Mouse (Mus musculus): ENCODE data around the gene Cpne2. TPM values are rescaled to one million over a fixed set of nuclear protein-coding genes. Genes with fewer than 3 reads are reported as not detected.

The Cpne2 gene
- polyA plus RNA-seq, 1 experiment from 2014 or later = 26.4 TPM

- WGBS = 47% methylated on average over 15 of the region's 15 CpGs
- peak; percentile 1 for ATAC-seq (ENCODE audit: low FRiP score, low read depth)
Observed at GRCm38 (mm10) chr8:94566446-94567158, 33.8 kb downstream of the Cpne2 start.

GRCm38 (mm10) chr8:94567159-94567849 is 34.5 kb downstream of the Cpne2 start:
- Histone ChIP-seq H3K4me1 (replicated peaks) (peaks cover 35% of the 10 kb centered on the region), H3K9ac (peak overlapping the region; percentile 18; the same call in 1 of the 2 replicates), H3K27me3 (no peaks in the 10 kb centered on the region), H3K27ac (replicated peaks) (peak overlapping the region; percentile 84), H3K4me3 (no peak overlapping the region), H3K4me2 (peak overlapping the region; percentile 8), H3K36me3 (no peaks in the 10 kb centered on the region), H3K9me3 (no peaks in the 10 kb centered on the region)
- WGBS = 28% methylated on average over 8 of the region's 8 CpGs
- peak; percentile 94 for ATAC-seq (ENCODE audit: low FRiP score, low read depth)

More at GRCm38 (mm10) chr8:94566446-94567158, 33.8 kb downstream of the Cpne2 start:
- H3K4me2 ChIP-seq = peak overlapping the region; percentile 8
- no peak overlapping the region for H3K4me3 ChIP-seq
- no peaks in the 10 kb centered on the region for H3K27me3 ChIP-seq
- peaks cover 37% of the 10 kb centered on the region for H3K4me1 ChIP-seq (replicated peaks)
- H3K36me3 ChIP-seq = no peaks in the 10 kb centered on the region
- H3K27ac ChIP-seq (replicated peaks) = peak overlapping the region; percentile 84
- H3K9me3 ChIP-seq = no peaks in the 10 kb centered on the region
- peak overlapping the region; percentile 18; the same call in 1 of the 2 replicates for H3K9ac ChIP-seq

- H3K9me3 ChIP-seq = no peaks in the 10 kb centered on the region
- H3K27me3 ChIP-seq = no peaks in the 10 kb centered on the region
- peak overlapping the region; percentile 84 for H3K27ac ChIP-seq (replicated peaks)
- no peaks in the 10 kb centered on the region for H3K36me3 ChIP-seq
- ATAC-seq (ENCODE audit: low FRiP score, low read depth) = no peak
- H3K4me3 ChIP-seq = no peak overlapping the region
- H3K4me1 ChIP-seq (replicated peaks) = peaks cover 35% of the 10 kb centered on the region
- no peak overlapping the region for H3K9ac ChIP-seq
- no peak overlapping the region for H3K4me2 ChIP-seq
- 88% methylated on average over 8 of the region's 8 CpGs for WGBS
Observed at GRCm38 (mm10) chr8:94568098-94568497, 35.3 kb downstream of the Cpne2 start.

GRCm38 (mm10) chr8:94569419-94569818 is 36.6 kb downstream of the Cpne2 start:
- Histone ChIP-seq H3K9me3 (no peaks in the 10 kb centered on the region), H3K27ac (replicated peaks) (no peak overlapping the region), H3K9ac (no peak overlapping the region), H3K4me2 (no peak overlapping the region), H3K4me3 (no peak overlapping the region), H3K4me1 (replicated peaks) (peaks cover 42% of the 10 kb centered on the region), H3K27me3 (no peaks in the 10 kb centered on the region), H3K36me3 (0 out of 2 replicates have a peak, but pooled peaks cover 6% of the 10 kb centered on the region)
- WGBS = 52% methylated on average over 1 of the region's 1 CpGs
- no peak for ATAC-seq (ENCODE audit: low FRiP score, low read depth)

- Histone ChIP-seq H3K27me3 (no peaks in the 10 kb centered on the region), H3K9ac (no peak overlapping the region), H3K9me3 (no peaks in the 10 kb centered on the region), H3K36me3 (peaks cover 25% of the 10 kb centered on the region), H3K27ac (replicated peaks) (no peak overlapping the region), H3K4me1 (replicated peaks) (peaks cover 32% of the 10 kb centered on the region), H3K4me3 (no peak overlapping the region), H3K4me2 (no peak overlapping the region)
- 73% methylated on average over 2 of the region's 2 CpGs for WGBS
- no peak for ATAC-seq (ENCODE audit: low FRiP score, low read depth)
Observed at GRCm38 (mm10) chr8:94571896-94572295, 39.1 kb downstream of the Cpne2 start.

- H3K27me3 ChIP-seq = no peaks in the 10 kb centered on the region
- peaks cover 45% of the 10 kb centered on the region for H3K36me3 ChIP-seq
- no peak overlapping the region for H3K9ac ChIP-seq
- peaks cover 19% of the 10 kb centered on the region for H3K4me1 ChIP-seq (replicated peaks)
- peak; percentile 77 for ATAC-seq (ENCODE audit: low FRiP score, low read depth)
- peak overlapping the region; percentile 79 for H3K27ac ChIP-seq (replicated peaks)
- no peaks in the 10 kb centered on the region for H3K9me3 ChIP-seq
- WGBS = 62% methylated on average over 16 of the region's 16 CpGs
- no peak overlapping the region for H3K4me2 ChIP-seq
- H3K4me3 ChIP-seq = no peak overlapping the region
Observed at GRCm38 (mm10) chr8:94574159-94574907, 41.5 kb downstream of the Cpne2 start.

GRCm38 (mm10) chr8:94575148-94575547 is 42.4 kb downstream of the Cpne2 start:
- 90% methylated on average over 4 of the region's 4 CpGs for WGBS
- Histone ChIP-seq H3K27ac (replicated peaks) (peak overlapping the region; percentile 79; the same call in 1 of the 2 replicates), H3K27me3 (no peaks in the 10 kb centered on the region), H3K4me1 (replicated peaks) (peaks cover 13% of the 10 kb centered on the region), H3K9me3 (no peaks in the 10 kb centered on the region), H3K4me3 (no peak overlapping the region), H3K9ac (no peak overlapping the region), H3K36me3 (peaks cover 50% of the 10 kb centered on the region), H3K4me2 (no peak overlapping the region)
- no peak for ATAC-seq (ENCODE audit: low FRiP score, low read depth)

- Histone ChIP-seq H3K4me2 (no peak overlapping the region), H3K9ac (no peak overlapping the region), H3K9me3 (no peaks in the 10 kb centered on the region), H3K4me3 (no peak overlapping the region), H3K36me3 (peaks cover 53% of the 10 kb centered on the region), H3K27me3 (no peaks in the 10 kb centered on the region), H3K4me1 (replicated peaks) (peaks cover 3% of the 10 kb centered on the region), H3K27ac (replicated peaks) (no peak overlapping the region)
- WGBS = 75% methylated on average over 7 of the region's 7 CpGs
- 0 out of 2 replicates have a peak, but pooled peaks have one; percentile 34 for ATAC-seq (ENCODE audit: low FRiP score, low read depth)
Observed at GRCm38 (mm10) chr8:94581820-94582483, 49.2 kb downstream of the Cpne2 start.

- H3K9me3 ChIP-seq = no peaks in the 10 kb centered on the region
- H3K36me3 ChIP-seq = peaks cover 50% of the 10 kb centered on the region
- no peak overlapping the region for H3K27ac ChIP-seq (replicated peaks)
- no peak for ATAC-seq (ENCODE audit: low FRiP score, low read depth)
- H3K4me3 ChIP-seq = no peak overlapping the region
- no peak overlapping the region for H3K9ac ChIP-seq
- H3K4me2 ChIP-seq = no peak overlapping the region
- WGBS = 85% methylated on average over 6 of the region's 6 CpGs
- no peaks in the 10 kb centered on the region for H3K27me3 ChIP-seq
- peaks cover 3% of the 10 kb centered on the region for H3K4me1 ChIP-seq (replicated peaks)
Observed at GRCm38 (mm10) chr8:94582569-94582968, 49.8 kb downstream of the Cpne2 start.

- Histone ChIP-seq H3K9me3 (no peaks in the 10 kb centered on the region), H3K4me3 (no peak overlapping the region), H3K9ac (no peak overlapping the region), H3K4me2 (no peak overlapping the region), H3K27ac (replicated peaks) (no peak overlapping the region), H3K27me3 (no peaks in the 10 kb centered on the region), H3K4me1 (replicated peaks) (peaks cover 3% of the 10 kb centered on the region), H3K36me3 (peaks cover 44% of the 10 kb centered on the region)
- 31% methylated on average over 4 of the region's 4 CpGs for WGBS
- peak; percentile 78 for ATAC-seq (ENCODE audit: low FRiP score, low read depth)
Observed at GRCm38 (mm10) chr8:94584238-94584817, 51.5 kb downstream of the Cpne2 start.

- no peaks in the 10 kb centered on the region for H3K4me1 ChIP-seq (replicated peaks)
- no peaks in the 10 kb centered on the region for H3K9me3 ChIP-seq
- no peak for ATAC-seq (ENCODE audit: low FRiP score, low read depth)
- H3K4me3 ChIP-seq = no peak overlapping the region
- WGBS = 81% methylated on average over 4 of the region's 4 CpGs
- no peak overlapping the region for H3K27ac ChIP-seq (replicated peaks)
- H3K27me3 ChIP-seq = no peaks in the 10 kb centered on the region
- H3K4me2 ChIP-seq = no peak overlapping the region
- H3K36me3 ChIP-seq = peaks cover 13% of the 10 kb centered on the region
- H3K9ac ChIP-seq = no peak overlapping the region
Observed at GRCm38 (mm10) chr8:94591691-94592090, 58.9 kb downstream of the Cpne2 start.
